Mouse (Mus musculus): ENCODE measurements around the gene Hdac5. TPM values are rescaled to one million over a fixed set of nuclear protein-coding genes. Genes with fewer than 3 reads are reported as not detected.

Gene Hdac5
- polyA plus RNA-seq, 1 experiment from 2014 or later: 54.8 TPM

- Histone ChIP-seq H3K27ac (ENCODE audit: low read length) (peak overlapping the region; percentile 53), H3K9ac (ENCODE audit: low read depth, low read length) (peak overlapping the region; percentile 88), H3K4me3 (ENCODE audit: low read length) (peak overlapping the region; percentile 81), H3K4me2 (ENCODE audit: low read depth, low read length) (peak overlapping the region; percentile 83), H3K9me3 (ENCODE audit: control insufficient read depth, low read length) (no peaks in the 10 kb centered on the region), H3K4me1 (ENCODE audit: control insufficient read depth, insufficient read depth, low read length) (peaks cover 50% of the 10 kb centered on the region), H3K27me3 (replicated peaks; ENCODE audit: control insufficient read depth, insufficient read depth, low read length) (no peaks in the 10 kb centered on the region), H3K36me3 (ENCODE audit: control insufficient read depth, insufficient read depth, low read length) (no peaks in the 10 kb centered on the region)
- no peak for ATAC-seq
- WGBS: 29% methylated on average over 12 of the region's 12 CpGs
Observed at GRCm38 (mm10) chr11:102227270-102228190, 2.4 kb downstream of the Hdac5 start.

DNA sequence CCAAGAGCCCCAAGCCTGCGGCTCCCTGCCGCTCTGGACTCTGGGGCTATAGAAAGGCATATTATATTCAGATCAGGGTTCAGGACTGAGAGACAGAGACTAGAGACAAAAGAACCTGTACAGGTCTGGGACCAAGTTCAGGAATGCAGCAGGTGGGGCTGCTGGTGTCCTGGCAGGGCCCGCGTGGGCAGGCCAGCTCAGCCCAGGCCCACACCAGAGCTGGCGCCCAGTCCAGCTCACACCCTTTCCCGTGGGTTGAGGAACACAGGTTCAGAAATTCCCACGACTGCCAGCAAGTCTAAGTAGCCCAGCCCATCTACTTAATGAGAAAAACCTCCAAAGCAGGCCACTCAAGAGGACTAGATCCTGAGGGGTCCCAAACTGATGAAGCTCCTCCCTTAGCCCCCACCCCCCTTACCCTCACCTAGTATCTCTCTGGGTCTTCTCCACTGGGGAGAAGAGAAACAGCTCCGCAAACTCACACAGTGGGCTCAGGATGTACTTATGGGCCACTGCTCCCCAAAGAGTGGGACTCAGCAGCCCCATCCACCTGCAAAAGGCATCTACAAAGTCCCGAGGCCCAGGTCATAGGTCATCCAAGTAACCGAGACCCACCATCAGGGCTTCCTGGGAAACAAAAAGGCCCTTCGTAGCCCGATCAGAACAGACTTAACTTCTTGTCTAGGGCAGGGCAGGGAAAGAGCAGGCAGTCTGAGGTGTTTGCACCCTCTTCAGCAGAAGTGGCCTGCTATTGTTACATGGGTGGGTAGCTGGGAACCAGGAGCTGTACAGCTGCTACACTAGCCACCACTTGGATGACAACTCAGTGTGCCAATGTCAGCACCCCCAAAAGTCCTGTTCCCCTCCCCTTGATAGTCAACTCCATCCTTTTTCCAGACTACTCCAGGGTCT is 3.6 kb downstream of the Hdac5 start:
- peaks cover 53% of the 10 kb centered on the region for H3K4me1 ChIP-seq (ENCODE audit: control insufficient read depth, insufficient read depth, low read length)
- H3K9ac ChIP-seq (ENCODE audit: low read depth, low read length): no peak overlapping the region
- ATAC-seq: no peak
- H3K27ac ChIP-seq (ENCODE audit: low read length): no peak overlapping the region
- 72% methylated on average over 12 of the region's 12 CpGs for WGBS
- no peaks in the 10 kb centered on the region for H3K27me3 ChIP-seq (replicated peaks; ENCODE audit: control insufficient read depth, insufficient read depth, low read length)
- no peaks in the 10 kb centered on the region for H3K36me3 ChIP-seq (ENCODE audit: control insufficient read depth, insufficient read depth, low read length)
- H3K9me3 ChIP-seq (ENCODE audit: control insufficient read depth, low read length): no peaks in the 10 kb centered on the region
- no peak overlapping the region for H3K4me2 ChIP-seq (ENCODE audit: low read depth, low read length)
- H3K4me3 ChIP-seq (ENCODE audit: low read length): no peak overlapping the region

DNA sequence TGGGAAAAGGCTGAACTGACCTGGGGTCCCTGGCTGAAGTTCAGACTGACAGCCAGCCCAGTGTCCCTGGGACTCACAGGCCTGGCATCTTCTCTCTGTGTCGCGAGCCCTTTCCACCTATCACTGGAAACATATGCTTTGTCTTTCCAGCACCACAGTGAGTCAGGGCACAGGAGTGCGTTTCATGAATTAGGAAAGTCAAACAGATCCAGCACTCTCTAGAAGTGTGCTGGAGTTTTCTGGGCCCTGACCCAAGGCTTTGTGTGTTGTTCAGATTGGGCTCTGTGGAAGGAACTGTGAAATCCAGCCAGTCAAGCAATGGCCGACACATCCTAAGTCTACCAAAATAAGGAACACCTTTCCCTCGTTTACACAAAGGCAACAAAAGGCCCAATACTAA is 4.7 kb downstream of the Hdac5 start:
- no peak overlapping the region for H3K4me3 ChIP-seq (ENCODE audit: low read length)
- H3K36me3 ChIP-seq (ENCODE audit: control insufficient read depth, insufficient read depth, low read length): no peaks in the 10 kb centered on the region
- no peaks in the 10 kb centered on the region for H3K27me3 ChIP-seq (replicated peaks; ENCODE audit: control insufficient read depth, insufficient read depth, low read length)
- H3K27ac ChIP-seq (ENCODE audit: low read length): no peak overlapping the region
- 67% methylated on average over 5 of the region's 5 CpGs for WGBS
- peaks cover 58% of the 10 kb centered on the region for H3K4me1 ChIP-seq (ENCODE audit: control insufficient read depth, insufficient read depth, low read length)
- no peaks in the 10 kb centered on the region for H3K9me3 ChIP-seq (ENCODE audit: control insufficient read depth, low read length)
- no peak for ATAC-seq
- H3K4me2 ChIP-seq (ENCODE audit: low read depth, low read length): no peak overlapping the region
- H3K9ac ChIP-seq (ENCODE audit: low read depth, low read length): no peak overlapping the region

DNA sequence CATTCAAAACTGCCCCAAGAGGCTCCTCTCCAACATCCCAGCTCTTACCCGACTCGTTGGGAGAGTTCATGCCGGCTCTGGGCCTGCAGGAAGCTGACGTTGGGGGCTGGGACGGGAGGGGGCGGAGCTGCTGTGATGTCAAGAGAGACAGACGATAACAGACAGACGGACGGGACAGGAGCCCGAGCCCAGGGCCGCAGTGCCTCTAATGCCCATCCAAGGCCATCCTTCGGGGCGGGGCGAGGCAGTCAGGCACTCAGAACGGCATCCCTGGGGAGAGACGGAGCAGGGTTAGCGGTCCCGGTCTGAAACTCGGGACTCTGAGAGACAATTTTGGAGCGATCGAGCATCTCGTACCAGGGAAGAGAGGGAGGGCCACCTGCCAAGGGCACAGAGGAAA is 5.3 kb downstream of the Hdac5 start:
- H3K27me3 ChIP-seq (replicated peaks; ENCODE audit: control insufficient read depth, insufficient read depth, low read length): no peaks in the 10 kb centered on the region
- H3K9me3 ChIP-seq (ENCODE audit: control insufficient read depth, low read length): no peaks in the 10 kb centered on the region
- H3K36me3 ChIP-seq (ENCODE audit: control insufficient read depth, insufficient read depth, low read length): no peaks in the 10 kb centered on the region
- peak overlapping the region; percentile 42 for H3K9ac ChIP-seq (ENCODE audit: low read depth, low read length)
- WGBS: 15% methylated on average over 22 of the region's 22 CpGs
- H3K27ac ChIP-seq (ENCODE audit: low read length): no peak overlapping the region
- no peak for ATAC-seq
- H3K4me2 ChIP-seq (ENCODE audit: low read depth, low read length): peak overlapping the region; percentile 29
- H3K4me3 ChIP-seq (ENCODE audit: low read length): peak overlapping the region; percentile 7; the same call in 1 of the 2 replicates
- H3K4me1 ChIP-seq (ENCODE audit: control insufficient read depth, insufficient read depth, low read length): peaks cover 63% of the 10 kb centered on the region

- no peak overlapping the region for H3K4me2 ChIP-seq (ENCODE audit: low read depth, low read length)
- H3K9me3 ChIP-seq (ENCODE audit: control insufficient read depth, low read length): no peaks in the 10 kb centered on the region
- no peaks in the 10 kb centered on the region for H3K27me3 ChIP-seq (replicated peaks; ENCODE audit: control insufficient read depth, insufficient read depth, low read length)
- no peak overlapping the region for H3K4me3 ChIP-seq (ENCODE audit: low read length)
- no peaks in the 10 kb centered on the region for H3K36me3 ChIP-seq (ENCODE audit: control insufficient read depth, insufficient read depth, low read length)
- ATAC-seq: no peak
- H3K4me1 ChIP-seq (ENCODE audit: control insufficient read depth, insufficient read depth, low read length): peaks cover 67% of the 10 kb centered on the region
- 34% methylated on average over 6 of the region's 6 CpGs for WGBS
- no peak overlapping the region for H3K27ac ChIP-seq (ENCODE audit: low read length)
- H3K9ac ChIP-seq (ENCODE audit: low read depth, low read length): 0 out of 2 replicates have a peak overlapping the region, but pooled peaks have one; percentile 22
Observed at GRCm38 (mm10) chr11:102223166-102223565, 6.8 kb downstream of the Hdac5 start.

GRCm38 (mm10) chr11:102221954-102222351 is 8.0 kb downstream of the Hdac5 start:
- peaks cover 68% of the 10 kb centered on the region for H3K4me1 ChIP-seq (ENCODE audit: control insufficient read depth, insufficient read depth, low read length)
- no peak overlapping the region for H3K27ac ChIP-seq (ENCODE audit: low read length)
- no peak overlapping the region for H3K4me3 ChIP-seq (ENCODE audit: low read length)
- WGBS: 63% methylated on average over 8 of the region's 8 CpGs
- no peaks in the 10 kb centered on the region for H3K27me3 ChIP-seq (replicated peaks; ENCODE audit: control insufficient read depth, insufficient read depth, low read length)
- no peak for ATAC-seq
- no peak overlapping the region for H3K4me2 ChIP-seq (ENCODE audit: low read depth, low read length)
- no peaks in the 10 kb centered on the region for H3K9me3 ChIP-seq (ENCODE audit: control insufficient read depth, low read length)
- peak overlapping the region; percentile 30; the same call in 1 of the 2 replicates for H3K9ac ChIP-seq (ENCODE audit: low read depth, low read length)
- no peaks in the 10 kb centered on the region for H3K36me3 ChIP-seq (ENCODE audit: control insufficient read depth, insufficient read depth, low read length)

- peaks cover 72% of the 10 kb centered on the region for H3K4me1 ChIP-seq (ENCODE audit: control insufficient read depth, insufficient read depth, low read length)
- WGBS: 82% methylated on average over 8 of the region's 8 CpGs
- no peak overlapping the region for H3K27ac ChIP-seq (ENCODE audit: low read length)
- H3K36me3 ChIP-seq (ENCODE audit: control insufficient read depth, insufficient read depth, low read length): no peaks in the 10 kb centered on the region
- H3K9ac ChIP-seq (ENCODE audit: low read depth, low read length): peak overlapping the region; percentile 30; the same call in 1 of the 2 replicates
- no peaks in the 10 kb centered on the region for H3K9me3 ChIP-seq (ENCODE audit: control insufficient read depth, low read length)
- H3K4me2 ChIP-seq (ENCODE audit: low read depth, low read length): no peak overlapping the region
- ATAC-seq: no peak
- H3K27me3 ChIP-seq (replicated peaks; ENCODE audit: control insufficient read depth, insufficient read depth, low read length): no peaks in the 10 kb centered on the region
- no peak overlapping the region for H3K4me3 ChIP-seq (ENCODE audit: low read length)
Observed at GRCm38 (mm10) chr11:102221243-102221953, 8.6 kb downstream of the Hdac5 start.

DNA sequence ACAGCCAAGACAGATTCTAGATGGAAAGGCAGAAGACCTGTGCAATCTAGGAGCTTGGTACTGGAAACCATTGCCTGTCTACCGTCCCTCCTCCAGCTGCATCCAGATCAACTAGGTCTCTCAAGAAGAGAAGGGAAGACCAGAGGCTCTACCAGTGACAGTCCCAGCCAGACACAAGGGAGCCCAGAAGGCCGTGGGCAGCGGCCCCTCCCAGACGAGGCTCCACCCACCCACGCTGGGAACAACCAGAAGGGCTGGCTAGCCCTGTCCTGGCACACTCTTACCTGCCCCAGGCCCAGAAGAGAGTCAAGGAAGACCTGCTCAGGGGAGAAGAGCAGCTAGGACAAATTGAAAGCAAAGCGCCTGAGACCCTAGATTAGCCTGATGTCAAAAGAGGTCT is 9.5 kb downstream of the Hdac5 start:
- no peaks in the 10 kb centered on the region for H3K27me3 ChIP-seq (replicated peaks; ENCODE audit: control insufficient read depth, insufficient read depth, low read length)
- H3K4me1 ChIP-seq (ENCODE audit: control insufficient read depth, insufficient read depth, low read length): peaks cover 79% of the 10 kb centered on the region
- H3K9ac ChIP-seq (ENCODE audit: low read depth, low read length): no peak overlapping the region
- H3K27ac ChIP-seq (ENCODE audit: low read length): no peak overlapping the region
- ATAC-seq: no peak
- H3K36me3 ChIP-seq (ENCODE audit: control insufficient read depth, insufficient read depth, low read length): no peaks in the 10 kb centered on the region
- 56% methylated on average over 6 of the region's 6 CpGs for WGBS
- H3K4me3 ChIP-seq (ENCODE audit: low read length): no peak overlapping the region
- H3K4me2 ChIP-seq (ENCODE audit: low read depth, low read length): no peak overlapping the region
- no peaks in the 10 kb centered on the region for H3K9me3 ChIP-seq (ENCODE audit: control insufficient read depth, low read length)

DNA sequence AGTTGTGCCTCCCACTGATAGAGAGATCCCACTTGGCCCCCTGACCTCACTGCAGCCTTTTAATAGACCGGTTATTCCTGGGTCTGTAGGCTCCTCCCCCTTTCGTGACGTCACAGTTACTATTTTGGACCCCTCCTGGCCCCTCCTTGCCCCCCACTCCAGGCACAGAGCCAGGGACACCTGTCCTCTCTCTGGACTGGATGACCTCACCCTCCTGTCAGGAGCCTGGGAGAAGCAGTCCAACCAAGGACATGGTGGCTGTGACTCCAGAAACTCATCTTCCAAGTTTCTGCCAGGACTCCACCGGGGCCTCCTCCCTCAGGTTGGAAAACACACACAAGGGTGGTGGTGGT is 10.0 kb downstream of the Hdac5 start:
- peak overlapping the region; percentile 93 for H3K27ac ChIP-seq (ENCODE audit: low read length)
- H3K9ac ChIP-seq (ENCODE audit: low read depth, low read length): peak overlapping the region; percentile 63; the same call in 1 of the 2 replicates
- H3K36me3 ChIP-seq (ENCODE audit: control insufficient read depth, insufficient read depth, low read length): no peaks in the 10 kb centered on the region
- ATAC-seq: no peak
- no peaks in the 10 kb centered on the region for H3K27me3 ChIP-seq (replicated peaks; ENCODE audit: control insufficient read depth, insufficient read depth, low read length)
- H3K4me2 ChIP-seq (ENCODE audit: low read depth, low read length): no peak overlapping the region
- H3K4me3 ChIP-seq (ENCODE audit: low read length): no peak overlapping the region
- no peaks in the 10 kb centered on the region for H3K9me3 ChIP-seq (ENCODE audit: control insufficient read depth, low read length)
- H3K4me1 ChIP-seq (ENCODE audit: control insufficient read depth, insufficient read depth, low read length): peaks cover 79% of the 10 kb centered on the region
- 59% methylated on average over 4 of the region's 4 CpGs for WGBS

Measured in intestine, embryonic 16.5 days (tissue).